Mouse (Mus musculus): ENCODE data around the gene Sesn2. TPM values are rescaled to one million over a fixed set of nuclear protein-coding genes. Genes with fewer than 3 reads are reported as not detected.

The Sesn2 gene
- polyA plus RNA-seq, 1 experiment from 2014 or later = 8.7 TPM

DNA sequence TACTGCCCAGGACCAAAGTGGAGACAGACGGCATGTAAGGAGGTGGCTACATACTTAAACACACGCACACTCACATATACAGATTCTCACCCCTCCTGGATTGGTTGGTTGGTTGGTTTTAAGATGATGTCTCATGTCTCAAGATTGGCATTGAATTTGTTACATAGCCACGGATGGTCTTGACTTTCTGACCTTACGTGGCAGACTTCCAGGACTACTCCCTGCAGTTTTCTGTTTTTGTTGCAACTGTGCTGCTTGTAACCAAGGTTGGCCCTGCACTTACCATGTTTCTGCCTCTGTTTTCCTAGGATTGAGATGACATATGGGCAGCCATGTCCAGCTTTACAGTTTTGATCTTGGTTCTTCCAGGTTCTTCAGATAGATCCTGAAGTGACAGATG lies 31.1 kb upstream of the Sesn2 start:
- ATAC-seq (no peak), DNase-seq (no peak)
- Histone ChIP-seq H3K27me3 (ENCODE audit: insufficient read depth, low read length) (no peaks in the 10 kb centered on the region), H3K27ac (ENCODE audit: low read depth) (0 out of 2 replicates have a peak overlapping the region, but pooled peaks have one; percentile 0), H3K36me3 (replicated peaks; ENCODE audit: insufficient read depth, low read length) (peaks cover 74% of the 10 kb centered on the region), H3K4me1 (ENCODE audit: insufficient read depth) (peaks cover 9% of the 10 kb centered on the region; the same call in 1 of the 2 replicates), H3K9ac (replicated peaks) (no peak overlapping the region), H3K4me2 (ENCODE audit: low read depth, low read length) (no peak overlapping the region), H3K9me3 (ENCODE audit: low read length) (no peaks in the 10 kb centered on the region), H3K4me3 (ENCODE audit: low read depth, low read length) (no peak overlapping the region)
- no peak for TF ChIP-seq CTCF (IDR thresholded peaks at IDR 0.05; ENCODE audit: low read depth)
- WGBS (ENCODE audit: insufficient replicate concordance) = 90% methylated on average over 4 of the region's 4 CpGs

DNA sequence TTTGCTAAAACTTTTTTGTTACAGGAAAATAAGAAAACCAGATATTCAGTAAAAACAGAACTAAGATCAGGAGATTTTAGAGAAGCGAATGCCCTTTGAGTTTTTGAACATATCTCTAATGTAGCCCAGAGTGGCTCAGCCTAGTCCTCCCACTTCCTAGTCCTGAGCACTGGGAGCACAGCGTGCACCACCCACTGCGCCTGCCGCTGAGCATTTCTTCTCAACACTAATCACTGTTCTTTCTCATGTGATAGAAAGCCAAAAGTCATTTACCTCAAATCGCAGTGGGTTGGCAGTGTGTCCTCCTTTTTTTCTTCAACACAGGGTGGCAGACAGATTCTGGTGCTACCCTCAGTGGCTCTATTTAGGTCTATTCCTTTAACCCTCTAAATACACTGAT lies 29.2 kb upstream of the Sesn2 start:
- Histone ChIP-seq H3K36me3 (replicated peaks; ENCODE audit: insufficient read depth, low read length) (peaks cover 58% of the 10 kb centered on the region), H3K4me1 (ENCODE audit: insufficient read depth) (peaks cover 15% of the 10 kb centered on the region; the same call in 1 of the 2 replicates), H3K9ac (replicated peaks) (no peak overlapping the region)

DNA sequence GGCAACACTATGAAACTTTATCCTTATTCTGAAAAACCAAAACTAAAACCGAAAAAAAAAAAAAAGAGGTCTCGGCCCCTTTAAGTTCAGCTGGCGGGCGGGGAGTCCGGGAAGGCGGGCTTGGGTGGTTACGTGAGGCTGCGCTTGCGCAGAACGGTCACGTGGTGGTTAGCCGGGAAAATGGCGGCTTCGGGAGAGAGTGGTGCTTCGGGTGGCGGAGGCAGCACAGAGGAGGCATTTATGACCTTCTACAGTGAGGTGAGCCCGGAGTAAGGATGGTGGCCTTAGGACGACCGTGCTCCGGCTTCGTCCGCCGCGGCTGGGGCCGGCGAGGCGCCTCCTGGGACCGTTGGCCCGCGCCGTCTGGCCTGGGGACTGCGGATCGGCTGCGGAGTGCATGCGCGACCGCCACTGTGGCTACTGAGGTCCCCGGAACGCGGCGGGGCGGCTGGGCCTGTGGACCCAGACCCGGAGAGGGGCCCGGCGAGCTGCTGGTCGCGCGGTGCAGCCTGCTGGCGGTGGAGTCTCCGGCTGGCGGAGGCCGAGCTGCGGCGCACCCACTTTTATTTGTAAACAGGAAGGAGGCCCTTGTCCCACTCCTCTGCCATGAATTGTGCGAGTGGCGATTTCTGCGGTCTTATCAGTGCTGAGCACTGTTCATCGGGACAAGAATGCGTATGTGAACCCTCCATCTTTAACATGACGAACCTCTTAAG lies 25.3 kb upstream of the Sesn2 start, which contains the start of gene Dnajc8:
TSS of gene Dnajc8 (plus strand) at position 145 of the 716 bp plus-strand sequence.
- Histone ChIP-seq H3K36me3 (replicated peaks; ENCODE audit: insufficient read depth, low read length) (peaks cover 21% of the 10 kb centered on the region), H3K9me3 (ENCODE audit: low read length) (no peaks in the 10 kb centered on the region), H3K4me2 (ENCODE audit: low read depth, low read length) (peak within 1 kb of the TSS; percentile 77), H3K27ac (ENCODE audit: low read depth) (peak within 1 kb of the TSS; percentile 94), H3K9ac (replicated peaks) (peak within 1 kb of the TSS; percentile 96), H3K27me3 (ENCODE audit: insufficient read depth, low read length) (no peaks in the 10 kb centered on the region), H3K4me3 (ENCODE audit: low read depth, low read length) (peak within 1 kb of the TSS; percentile 94), H3K4me1 (ENCODE audit: insufficient read depth) (peaks cover 30% of the 10 kb centered on the region; the same call in 1 of the 2 replicates)
- TF ChIP-seq EP300 (IDR thresholded peaks at IDR 0.05; ENCODE audit: low read depth) (peak; percentile 47; the same call in 1 of the 2 replicates), CTCF (IDR thresholded peaks at IDR 0.05; ENCODE audit: low read depth) (no peak)
- peak; percentile 97 for DNase-seq
- under 1% methylated on average over 60 of the region's 60 CpGs for WGBS (ENCODE audit: insufficient replicate concordance)
- peak; percentile 68 for ATAC-seq

More for the DNA sequence above, 29.2 kb upstream of the Sesn2 start:
- WGBS (ENCODE audit: insufficient replicate concordance) = 91% methylated on average over 5 of the region's 5 CpGs
- DNase-seq (no peak), ATAC-seq (no peak)
- Histone ChIP-seq H3K27ac (ENCODE audit: low read depth) (no peak overlapping the region), H3K9me3 (ENCODE audit: low read length) (no peaks in the 10 kb centered on the region), H3K4me2 (ENCODE audit: low read depth, low read length) (no peak overlapping the region), H3K4me3 (ENCODE audit: low read depth, low read length) (no peak overlapping the region), H3K27me3 (ENCODE audit: insufficient read depth, low read length) (no peaks in the 10 kb centered on the region)
- TF ChIP-seq CTCF (IDR thresholded peaks at IDR 0.05; ENCODE audit: low read depth) = no peak
- no peak for TF ChIP-seq EP300 (IDR thresholded peaks at IDR 0.05; ENCODE audit: low read depth)

DNA sequence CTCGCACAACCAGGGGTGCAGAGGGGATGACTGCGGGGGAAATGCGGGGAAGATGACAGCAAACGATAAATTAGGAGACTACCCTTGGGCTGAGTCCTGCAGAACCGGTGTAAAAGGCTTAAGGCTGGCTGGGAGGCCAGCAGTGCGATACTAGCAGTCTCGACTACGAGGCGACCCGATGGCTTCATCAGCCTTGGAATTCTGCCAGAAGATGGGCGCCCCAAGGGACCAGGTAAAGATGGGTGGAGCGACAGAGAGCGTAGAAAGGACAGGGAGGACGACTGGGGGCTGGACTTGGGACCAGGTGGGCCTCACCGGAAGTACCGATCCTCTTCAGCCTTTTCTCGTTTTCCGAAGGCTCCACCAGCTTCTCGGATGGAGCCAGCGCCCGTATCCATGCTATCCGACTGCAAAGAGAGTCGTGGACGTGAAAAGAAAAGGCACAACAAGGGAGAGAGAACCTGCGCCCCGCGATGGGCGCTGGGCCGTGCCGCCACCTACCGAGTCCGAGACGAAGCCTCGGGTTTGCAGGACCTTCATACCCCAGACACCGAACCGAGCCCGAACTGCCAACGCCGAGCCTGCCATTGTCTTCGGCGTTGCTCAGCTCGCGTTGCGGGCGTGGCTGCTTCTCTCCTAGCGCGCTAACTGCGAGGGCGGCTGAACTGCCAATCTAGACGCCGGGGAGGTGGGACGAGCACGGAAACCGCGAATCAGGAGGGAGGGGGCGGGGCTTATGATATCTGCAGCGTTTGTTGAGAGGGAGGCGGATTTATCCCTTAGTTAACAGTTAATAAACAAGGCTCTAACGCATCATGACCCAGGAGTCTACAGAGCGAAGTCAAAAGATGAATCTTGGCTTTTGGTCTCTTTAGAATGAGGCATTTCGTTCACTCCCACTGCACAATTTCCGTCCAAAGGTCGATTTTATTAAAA lies 22.9 kb upstream of the Sesn2 start, which contains the start of gene Atpif1:
TSS of gene Atpif1 (minus strand) at position 679 of the 936 bp plus-strand sequence.
- Histone ChIP-seq H3K4me2 (ENCODE audit: low read depth, low read length) (peak within 1 kb of the TSS; percentile 77), H3K9me3 (ENCODE audit: low read length) (no peaks in the 10 kb centered on the region), H3K36me3 (replicated peaks; ENCODE audit: insufficient read depth, low read length) (peaks cover 15% of the 10 kb centered on the region), H3K27ac (ENCODE audit: low read depth) (peak within 1 kb of the TSS; percentile 94), H3K4me1 (ENCODE audit: insufficient read depth) (peaks cover 41% of the 10 kb centered on the region; the same call in 1 of the 2 replicates), H3K9ac (replicated peaks) (peak within 1 kb of the TSS; percentile 79), H3K27me3 (ENCODE audit: insufficient read depth, low read length) (no peaks in the 10 kb centered on the region), H3K4me3 (ENCODE audit: low read depth, low read length) (peak within 1 kb of the TSS; percentile 69)
- no peak for TF ChIP-seq CTCF (IDR thresholded peaks at IDR 0.05; ENCODE audit: low read depth)
- TF ChIP-seq EP300 (IDR thresholded peaks at IDR 0.05; ENCODE audit: low read depth) = peak; percentile 34
- peak; percentile 97 for DNase-seq
- peak; percentile 77 for ATAC-seq
- WGBS (ENCODE audit: insufficient replicate concordance) = under 1% methylated on average over 63 of the region's 63 CpGs

GRCm38 (mm10) chr4:132532496-132532895 lies 22.2 kb upstream of the Sesn2 start:
- Histone ChIP-seq H3K4me3 (ENCODE audit: low read depth, low read length) (peak overlapping the region; percentile 69), H3K27ac (ENCODE audit: low read depth) (peak overlapping the region; percentile 94), H3K27me3 (ENCODE audit: insufficient read depth, low read length) (no peaks in the 10 kb centered on the region), H3K9ac (replicated peaks) (peak overlapping the region; percentile 79), H3K9me3 (ENCODE audit: low read length) (no peaks in the 10 kb centered on the region), H3K4me1 (ENCODE audit: insufficient read depth) (peaks cover 40% of the 10 kb centered on the region; the same call in 1 of the 2 replicates), H3K4me2 (ENCODE audit: low read depth, low read length) (peak overlapping the region; percentile 77), H3K36me3 (replicated peaks; ENCODE audit: insufficient read depth, low read length) (peaks cover 11% of the 10 kb centered on the region)
- DNase-seq (no peak), ATAC-seq (peak; percentile 7)
- 3% methylated on average over 5 of the region's 5 CpGs for WGBS (ENCODE audit: insufficient replicate concordance)
- TF ChIP-seq CTCF (IDR thresholded peaks at IDR 0.05; ENCODE audit: low read depth) (no peak), EP300 (IDR thresholded peaks at IDR 0.05; ENCODE audit: low read depth) (peak; percentile 48; the same call in 1 of the 2 replicates)

Data from liver, postnatal 0 days (tissue).